In genomic region chr6:144357081-144357480, GRCm38 (mm10) we compare ENCODE assay signal across 27 mouse cellular contexts.
DNase-seq lines count a peak whose midpoint lies in the region; ATAC-seq lines count a peak whose summit lies in the region.
"Had no signal": no experiment of that assay in that cellular context is flagged by ENCODE, and none has a peak within 500 bp of the region (broad histone marks: within the 10 kb centered on the region; RNA-seq: fewer than 3 reads in every experiment).

No protein-coding gene starts in this region.

- no peaks in the 10 kb centered on the region for H3K36me3 ChIP-seq in heart, embryonic 10.5 days
- no peaks in the 10 kb centered on the region for H3K36me3 ChIP-seq in intestine, embryonic 15.5 days
- H3K36me3 ChIP-seq: embryonic facial prominence, embryonic 13.5 days; embryonic facial prominence, embryonic 15.5 days; forebrain, embryonic 10.5 days; forebrain, embryonic 12.5 days; G1E had no signal

- DNase-seq in heart, embryonic 10.5 days (ENCODE audit: low spot score): peak; percentile 7
- DNase-seq in heart, postnatal 4 days: no peak
- DNase-seq in CD4-positive, CD25-positive, alpha-beta regulatory T cell, adult 2 months (ENCODE audit: low read depth, low spot score): peak; percentile 20
- DNase-seq in T-cell, adult 2 months (ENCODE audit: low spot score): peak; percentile 24
- DNase-seq in layer of hippocampus, adult 8-10 months (ENCODE audit: low spot score in 2 of 2): no peak
- DNase-seq in kidney, postnatal 25 days: no peak
- DNase-seq: adrenal gland, adult 2 months; adrenal gland, postnatal 10 days; adrenal gland, postnatal 25 days; cerebellum, adult 11 months; cerebellum, adult 18-20 months; cerebellum, adult 8-10 months; cerebellum, adult 9-11 months; cerebellum, postnatal 14 days; cerebellum, postnatal 36 days; embryo, embryonic 11 days had no signal

- no peaks in the 10 kb centered on the region for H3K9me3 ChIP-seq in heart, embryonic 10.5 days
- no peaks in the 10 kb centered on the region for H3K9me3 ChIP-seq in intestine, embryonic 15.5 days
- H3K9me3 ChIP-seq: embryonic facial prominence, embryonic 13.5 days; embryonic facial prominence, embryonic 15.5 days; forebrain, embryonic 10.5 days; forebrain, embryonic 12.5 days had no signal

- H3K4me2 ChIP-seq in intestine, embryonic 15.5 days (replicated peaks): no peak overlapping the region
- H3K4me2 ChIP-seq: embryonic facial prominence, embryonic 13.5 days; embryonic facial prominence, embryonic 15.5 days; forebrain, embryonic 12.5 days had no signal

- no peaks in the 10 kb centered on the region for H3K27me3 ChIP-seq in heart, embryonic 10.5 days (ENCODE audit: insufficient read depth, poor library complexity, severe bottlenecking)
- no peaks in the 10 kb centered on the region for H3K27me3 ChIP-seq in intestine, embryonic 15.5 days (replicated peaks)
- H3K27me3 ChIP-seq: CH12.LX; embryonic facial prominence, embryonic 13.5 days; embryonic facial prominence, embryonic 15.5 days; forebrain, embryonic 12.5 days; Patski had no signal

- 74% methylated on average over 4 of the region's 4 CpGs for WGBS in heart, embryonic 10.5 days
- WGBS in intestine, embryonic 15.5 days: 66% methylated on average over 4 of the region's 4 CpGs

- no peak for ATAC-seq in intestine, embryonic 15.5 days
- ATAC-seq: forebrain, embryonic 14.5 days; forebrain, embryonic 16.5 days; Patski had no signal

- no peak overlapping the region for H3K27ac ChIP-seq in heart, embryonic 10.5 days
- no peak overlapping the region for H3K27ac ChIP-seq in intestine, embryonic 15.5 days
- H3K27ac ChIP-seq: embryonic facial prominence, embryonic 13.5 days; embryonic facial prominence, embryonic 15.5 days; forebrain, embryonic 10.5 days; forebrain, embryonic 12.5 days had no signal

- H3K4me3 ChIP-seq in heart, embryonic 10.5 days: no peak overlapping the region
- no peak overlapping the region for H3K4me3 ChIP-seq in intestine, embryonic 15.5 days (replicated peaks)
- H3K4me3 ChIP-seq: embryonic facial prominence, embryonic 13.5 days; embryonic facial prominence, embryonic 15.5 days; erythroblast, embryonic 14.5 days; forebrain, embryonic 10.5 days; forebrain, embryonic 12.5 days had no signal

- H3K9ac ChIP-seq in intestine, embryonic 15.5 days: no peak overlapping the region
- H3K9ac ChIP-seq: embryonic facial prominence, embryonic 13.5 days; embryonic facial prominence, embryonic 15.5 days; forebrain, embryonic 12.5 days had no signal

- H3K4me1 ChIP-seq in heart, embryonic 10.5 days: peaks cover 10% of the 10 kb centered on the region; the same call in 1 of the 2 replicates
- no peaks in the 10 kb centered on the region for H3K4me1 ChIP-seq in intestine, embryonic 15.5 days (replicated peaks)
- H3K4me1 ChIP-seq: embryonic facial prominence, embryonic 13.5 days; embryonic facial prominence, embryonic 15.5 days had no signal

Comparison
In these comparisons a context has a peak if more than half of its experiments do, and no peak if none do; other contexts are left out.
1. DNase-seq: peak in heart, embryonic 10.5 days (single experiment), CD4-positive, CD25-positive, alpha-beta regulatory T cell, adult 2 months (single experiment) and T-cell, adult 2 months (single experiment); none in heart, postnatal 4 days (single experiment), layer of hippocampus, adult 8-10 months (0 of 2) and kidney, postnatal 25 days (0 of 2).